Mouse (Mus musculus): ENCODE data around the gene Smarcd3. TPM values are rescaled to one million over a fixed set of nuclear protein-coding genes. Genes with fewer than 3 reads are reported as not detected.

Smarcd3 gene
- polyA plus RNA-seq, 1 experiment from 2014 or later, result 45.9 TPM

DNA sequence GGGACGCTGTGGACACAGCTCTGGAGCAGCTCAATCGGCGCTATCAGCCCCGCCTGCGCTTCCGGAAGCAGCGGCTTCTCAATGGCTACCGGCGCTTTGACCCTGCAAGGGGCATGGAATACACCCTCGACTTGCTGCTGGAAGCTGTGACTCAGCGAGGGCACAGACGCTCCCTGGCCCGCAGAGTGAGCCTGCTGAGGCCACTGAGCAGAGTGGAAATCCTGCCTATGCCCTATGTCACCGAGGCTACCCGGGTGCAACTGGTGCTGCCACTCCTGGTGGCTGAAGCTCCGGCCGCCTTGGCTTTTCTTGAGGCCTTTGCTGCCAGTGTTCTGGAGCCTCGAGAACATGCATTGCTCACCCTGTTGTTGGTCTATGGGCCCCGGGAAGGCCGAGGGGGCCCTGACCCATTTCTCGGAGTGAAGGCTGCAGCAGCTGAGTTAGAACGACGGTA lies 32.9 kb downstream of the Smarcd3 start:
- Histone ChIP-seq H3K4me1 (replicated peaks; ENCODE audit: control insufficient read depth, insufficient read depth, low read length) (peaks cover 16% of the 10 kb centered on the region), H3K27ac (ENCODE audit: low read depth, low read length) (no peak overlapping the region), H3K36me3 (ENCODE audit: control insufficient read depth, insufficient read depth, low read length) (no peaks in the 10 kb centered on the region; the same call in 1 of the 2 replicates), H3K4me3 (ENCODE audit: low read depth, low read length) (no peak overlapping the region; the same call in 1 of the 2 replicates), H3K4me2 (replicated peaks; ENCODE audit: low read depth, low read length) (peak overlapping the region; percentile 15; the same call in 1 of the 2 replicates), H3K27me3 (ENCODE audit: control insufficient read depth, insufficient read depth, low read length) (peaks cover 6% of the 10 kb centered on the region; the same call in 1 of the 2 replicates), H3K9me3 (ENCODE audit: control insufficient read depth, low read length) (no peaks in the 10 kb centered on the region), H3K9ac (ENCODE audit: low read depth, low read length) (no peak overlapping the region)
- DNase-seq (ENCODE audit: low spot score) (no peak), ATAC-seq (ENCODE audit: low FRiP score) (no peak)
- 20% methylated on average over 23 of the region's 23 CpGs for WGBS

DNA sequence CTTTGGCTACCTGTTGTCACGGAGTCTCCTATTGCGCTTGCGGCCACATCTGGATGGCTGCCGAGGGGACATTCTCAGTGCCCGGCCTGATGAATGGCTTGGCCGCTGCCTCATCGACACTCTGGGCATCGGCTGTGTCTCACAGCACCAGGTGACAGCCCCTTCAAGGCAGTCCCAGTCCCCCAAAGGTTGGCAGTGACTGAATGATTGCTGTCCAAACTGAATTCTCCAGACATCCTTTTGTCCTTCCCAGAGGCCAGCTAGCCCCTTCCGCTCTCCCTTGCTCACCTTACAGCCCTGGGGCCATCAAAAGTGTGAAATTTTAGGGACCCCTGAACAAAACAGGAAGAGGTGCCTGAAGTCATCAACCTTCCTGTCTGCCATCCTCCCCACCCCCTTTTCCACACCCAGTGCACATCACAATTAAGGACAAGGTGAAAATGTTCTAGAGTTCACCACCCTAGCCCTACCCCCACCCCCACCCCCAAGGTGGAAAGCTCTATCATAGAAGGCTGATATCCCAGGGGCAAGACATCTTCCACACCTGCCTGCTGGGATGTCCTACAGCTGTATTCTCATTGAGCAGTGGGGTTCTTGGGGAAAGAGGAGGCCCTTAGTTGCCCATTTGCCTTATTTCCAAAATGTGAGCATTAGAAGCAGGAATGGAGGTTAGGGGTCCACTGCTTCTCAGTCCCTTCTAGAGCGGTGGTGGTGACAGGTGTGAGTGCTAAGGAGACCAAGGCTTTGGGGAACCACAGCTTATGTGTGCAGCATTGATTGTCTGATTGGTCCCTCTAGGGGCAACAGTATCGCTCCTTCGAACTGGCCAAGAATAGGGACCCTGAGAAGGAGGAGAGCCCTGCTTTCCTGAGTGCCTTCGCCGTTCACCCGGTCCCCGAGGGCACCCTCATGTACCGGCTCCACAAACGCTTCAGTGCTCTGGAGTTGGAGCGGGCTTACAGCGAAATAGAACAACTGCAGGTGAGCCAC lies 34.4 kb downstream of the Smarcd3 start:
- DNase-seq (ENCODE audit: low spot score) (no peak), ATAC-seq (ENCODE audit: low FRiP score) (no peak)
- Histone ChIP-seq H3K9me3 (ENCODE audit: control insufficient read depth, low read length) (no peaks in the 10 kb centered on the region), H3K4me1 (replicated peaks; ENCODE audit: control insufficient read depth, insufficient read depth, low read length) (peaks cover 8% of the 10 kb centered on the region), H3K4me2 (replicated peaks; ENCODE audit: low read depth, low read length) (no peak overlapping the region), H3K4me3 (ENCODE audit: low read depth, low read length) (no peak overlapping the region), H3K27ac (ENCODE audit: low read depth, low read length) (no peak overlapping the region), H3K36me3 (ENCODE audit: control insufficient read depth, insufficient read depth, low read length) (no peaks in the 10 kb centered on the region; the same call in 1 of the 2 replicates), H3K27me3 (ENCODE audit: control insufficient read depth, insufficient read depth, low read length) (peaks cover 6% of the 10 kb centered on the region; the same call in 1 of the 2 replicates), H3K9ac (ENCODE audit: low read depth, low read length) (no peak overlapping the region)
- 90% methylated on average over 20 of the region's 20 CpGs for WGBS

DNA sequence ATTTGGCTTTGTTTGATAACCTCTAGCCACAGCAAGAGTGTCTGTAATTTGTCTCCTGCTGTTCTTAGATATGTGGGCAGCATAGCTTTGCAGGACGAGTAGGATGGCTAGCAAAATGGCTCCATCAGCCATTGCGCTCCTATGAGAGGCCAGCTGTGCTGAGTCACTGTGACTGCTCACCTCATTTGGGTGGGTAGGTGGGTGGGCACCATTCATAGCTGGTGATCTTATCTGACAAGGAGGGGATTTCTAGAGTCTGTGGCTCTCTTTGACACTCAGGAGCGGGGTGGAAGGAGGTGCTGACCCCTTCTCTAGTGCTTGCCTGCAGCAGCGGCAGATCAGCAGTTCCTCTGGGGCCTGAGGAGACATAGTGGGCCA lies 37.0 kb downstream of the Smarcd3 start:
- WGBS, result 20% methylated on average over 4 of the region's 4 CpGs
- Histone ChIP-seq H3K27ac (ENCODE audit: low read depth, low read length) (no peak overlapping the region), H3K9me3 (ENCODE audit: control insufficient read depth, low read length) (no peaks in the 10 kb centered on the region), H3K9ac (ENCODE audit: low read depth, low read length) (peak overlapping the region; percentile 72), H3K4me3 (ENCODE audit: low read depth, low read length) (peak overlapping the region; percentile 65), H3K4me2 (replicated peaks; ENCODE audit: low read depth, low read length) (peak overlapping the region; percentile 68), H3K27me3 (ENCODE audit: control insufficient read depth, insufficient read depth, low read length) (peaks cover 6% of the 10 kb centered on the region; the same call in 1 of the 2 replicates), H3K4me1 (replicated peaks; ENCODE audit: control insufficient read depth, insufficient read depth, low read length) (peaks cover 8% of the 10 kb centered on the region), H3K36me3 (ENCODE audit: control insufficient read depth, insufficient read depth, low read length) (no peaks in the 10 kb centered on the region)
- peak; percentile 11 for ATAC-seq (ENCODE audit: low FRiP score)
- no peak for DNase-seq (ENCODE audit: low spot score)

DNA sequence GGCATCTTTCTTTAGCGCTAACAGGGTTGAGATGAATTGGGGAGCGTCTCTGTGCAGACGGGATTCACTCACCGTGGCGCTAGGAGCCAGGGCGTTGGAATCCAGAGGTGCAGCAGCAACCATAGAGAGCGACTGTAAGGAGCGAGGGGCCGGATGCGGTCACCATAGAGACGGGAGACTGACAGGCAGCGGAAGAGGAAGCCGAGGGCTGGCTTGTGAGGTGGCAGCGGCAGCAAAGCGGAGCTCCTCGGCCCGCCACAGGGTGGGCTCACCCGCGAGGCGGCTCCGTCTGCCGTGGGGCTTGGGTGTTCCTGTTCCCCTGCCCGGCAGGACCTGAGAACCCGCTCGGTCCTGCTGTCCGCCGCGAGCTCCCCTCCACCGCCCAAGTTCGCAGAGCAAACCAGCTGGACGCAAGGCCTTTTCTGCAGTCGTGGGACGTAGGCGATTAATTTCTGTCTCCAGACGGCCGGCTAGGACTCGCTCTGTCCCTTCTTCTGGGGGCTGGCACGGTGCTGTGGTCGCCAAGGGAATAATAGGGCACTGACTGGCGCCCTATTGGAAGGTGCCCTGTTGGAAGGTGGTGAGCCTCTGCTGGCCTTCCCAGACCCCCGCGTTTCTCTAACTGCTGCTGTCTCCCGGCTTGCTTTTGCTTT lies 37.5 kb downstream of the Smarcd3 start, which contains the start of gene Chpf2:
Gene Chpf2, plus strand, starts transcription at position 195 of the 653 bp plus-strand sequence.
- Histone ChIP-seq H3K4me1 (replicated peaks; ENCODE audit: control insufficient read depth, insufficient read depth, low read length) (peaks cover 8% of the 10 kb centered on the region), H3K9ac (ENCODE audit: low read depth, low read length) (peak within 1 kb of the TSS; percentile 72), H3K27me3 (ENCODE audit: control insufficient read depth, insufficient read depth, low read length) (peaks cover under 1% of the 10 kb centered on the region; the same call in 1 of the 2 replicates), H3K36me3 (ENCODE audit: control insufficient read depth, insufficient read depth, low read length) (no peaks in the 10 kb centered on the region), H3K27ac (ENCODE audit: low read depth, low read length) (no peak within 1 kb of the TSS), H3K9me3 (ENCODE audit: control insufficient read depth, low read length) (no peaks in the 10 kb centered on the region), H3K4me3 (ENCODE audit: low read depth, low read length) (peak within 1 kb of the TSS; percentile 65), H3K4me2 (replicated peaks; ENCODE audit: low read depth, low read length) (peak within 1 kb of the TSS; percentile 68)
- peak; percentile 87 for ATAC-seq (ENCODE audit: low FRiP score)
- peak; percentile 86 for DNase-seq (ENCODE audit: low spot score)
- 1% methylated on average over 43 of the region's 43 CpGs for WGBS

DNA sequence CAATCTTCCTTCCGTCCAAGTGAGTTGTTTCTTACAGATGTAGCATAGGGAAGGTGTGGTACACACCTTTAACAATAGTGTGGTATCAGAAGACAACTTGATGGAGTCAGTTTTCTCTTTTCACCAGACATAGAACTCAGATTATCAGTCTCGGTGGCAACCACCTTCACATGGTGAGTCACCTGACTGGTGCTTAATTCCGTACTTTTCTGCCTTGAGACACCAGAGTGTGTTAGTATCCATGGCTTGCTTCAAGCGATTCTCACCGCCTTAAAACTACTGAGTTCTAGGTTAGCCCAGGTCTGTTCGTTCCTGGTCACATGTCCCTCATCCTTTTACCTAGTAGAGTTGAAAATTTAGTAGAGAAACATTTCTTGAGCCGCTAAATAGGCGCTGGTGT lies 38.1 kb downstream of the Smarcd3 start:
- Histone ChIP-seq H3K36me3 (ENCODE audit: control insufficient read depth, insufficient read depth, low read length) (no peaks in the 10 kb centered on the region), H3K4me1 (replicated peaks; ENCODE audit: control insufficient read depth, insufficient read depth, low read length) (peaks cover 8% of the 10 kb centered on the region)
- ATAC-seq (ENCODE audit: low FRiP score), result peak; percentile 52

DNA sequence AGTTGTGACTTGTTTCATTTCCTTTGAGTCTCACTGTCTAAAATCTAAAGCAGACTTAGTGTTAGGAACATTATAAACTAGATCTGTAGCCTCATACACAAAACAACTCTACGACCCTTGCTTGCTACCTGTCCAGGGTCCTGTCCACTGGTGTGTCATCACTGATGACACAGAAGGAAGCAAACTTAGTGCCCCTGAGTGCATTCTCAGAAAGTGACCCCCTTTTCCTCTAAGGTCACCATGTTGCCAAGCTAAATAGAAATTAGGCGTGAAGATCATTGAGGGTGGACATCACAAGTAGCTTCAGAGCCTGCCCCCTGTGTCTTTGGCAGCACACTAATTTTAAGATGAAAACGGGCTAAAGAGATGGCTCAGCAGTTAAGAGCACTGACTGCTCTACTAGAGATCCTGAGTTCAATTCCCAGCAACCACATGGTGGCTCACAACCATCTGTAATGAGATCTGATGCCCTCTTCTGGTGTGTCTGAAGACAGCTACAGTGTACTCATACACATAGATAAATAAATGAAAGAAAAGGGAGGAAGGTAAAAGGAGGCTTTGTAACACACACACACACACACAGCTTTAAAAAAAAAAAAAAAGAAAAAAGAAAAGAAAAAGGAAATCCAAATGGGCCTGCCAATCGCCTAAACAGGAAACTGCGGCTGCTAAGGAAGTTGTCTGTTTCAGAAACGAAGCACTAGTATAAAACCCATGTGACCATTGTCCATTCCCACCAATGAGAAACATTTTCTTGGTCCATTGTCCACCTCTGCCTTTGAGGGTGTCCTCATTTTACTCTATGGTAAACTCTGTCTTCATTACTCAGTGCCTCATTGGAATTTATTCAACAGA lies 45.9 kb downstream of the Smarcd3 start:
- Histone ChIP-seq H3K27me3 (ENCODE audit: control insufficient read depth, insufficient read depth, low read length) (no peaks in the 10 kb centered on the region), H3K9me3 (ENCODE audit: control insufficient read depth, low read length) (no peaks in the 10 kb centered on the region), H3K9ac (ENCODE audit: low read depth, low read length) (peak overlapping the region; percentile 69), H3K36me3 (ENCODE audit: control insufficient read depth, insufficient read depth, low read length) (peaks cover 1% of the 10 kb centered on the region), H3K4me2 (replicated peaks; ENCODE audit: low read depth, low read length) (peak overlapping the region; percentile 60), H3K27ac (ENCODE audit: low read depth, low read length) (no peak overlapping the region), H3K4me3 (ENCODE audit: low read depth, low read length) (peak overlapping the region; percentile 79), H3K4me1 (replicated peaks; ENCODE audit: control insufficient read depth, insufficient read depth, low read length) (peaks cover 2% of the 10 kb centered on the region; the same call in 1 of the 2 replicates)
- DNase-seq (ENCODE audit: low spot score) (peak; percentile 21), ATAC-seq (ENCODE audit: low FRiP score) (no peak)
- 73% methylated on average over 6 of the region's 6 CpGs for WGBS

More for the DNA sequence above, 38.1 kb downstream of the Smarcd3 start:
- Histone ChIP-seq H3K9ac (ENCODE audit: low read depth, low read length) (peak overlapping the region; percentile 72), H3K27ac (ENCODE audit: low read depth, low read length) (no peak overlapping the region), H3K4me2 (replicated peaks; ENCODE audit: low read depth, low read length) (peak overlapping the region; percentile 68), H3K4me3 (ENCODE audit: low read depth, low read length) (peak overlapping the region; percentile 65), H3K27me3 (ENCODE audit: control insufficient read depth, insufficient read depth, low read length) (no peaks in the 10 kb centered on the region), H3K9me3 (ENCODE audit: control insufficient read depth, low read length) (no peaks in the 10 kb centered on the region)
- 15% methylated on average over 8 of the region's 8 CpGs for WGBS
- no peak for DNase-seq (ENCODE audit: low spot score)

DNA sequence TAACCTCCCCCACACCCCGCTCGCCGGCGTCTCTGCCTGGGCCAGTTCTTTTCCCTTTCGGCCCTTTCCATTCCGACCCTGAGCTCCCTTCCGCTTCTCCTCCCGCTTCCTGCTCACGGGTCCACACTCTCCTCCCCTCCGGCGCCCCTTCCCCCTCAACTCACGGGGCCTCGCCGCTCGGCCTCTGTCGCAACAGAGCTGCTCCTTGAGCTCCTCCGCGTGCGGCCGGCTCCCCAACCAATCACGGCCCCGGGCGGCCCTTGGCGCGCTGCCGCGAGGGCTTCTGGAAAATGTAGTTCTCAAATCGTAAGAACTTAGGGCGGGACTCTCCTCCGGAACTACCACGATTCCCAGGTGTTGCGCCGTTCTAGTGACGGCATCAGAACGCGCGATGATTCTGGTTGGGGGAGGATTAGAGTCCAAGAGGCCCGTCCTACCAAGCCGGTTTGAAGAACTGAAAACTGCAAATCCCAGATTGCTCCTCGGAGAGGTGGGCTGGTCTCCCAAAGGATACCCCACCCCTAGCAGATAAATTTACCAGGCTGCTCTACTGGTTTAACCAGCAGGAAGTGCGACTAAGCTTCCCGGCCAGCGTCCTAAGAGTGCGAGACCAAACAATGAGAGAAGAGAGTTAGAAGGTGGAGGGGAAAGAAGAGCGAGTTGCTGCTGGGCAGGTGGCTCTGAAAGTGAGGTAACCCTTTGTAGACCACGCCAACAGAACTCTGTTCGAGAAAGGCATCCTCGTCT lies 46.9 kb downstream of the Smarcd3 start, which contains the start of gene Abcf2:
Gene Abcf2, minus strand, starts transcription at position 285 of the 747 bp plus-strand sequence.
- peaks cover 2% of the 10 kb centered on the region; the same call in 1 of the 2 replicates for H3K4me1 ChIP-seq (replicated peaks; ENCODE audit: control insufficient read depth, insufficient read depth, low read length)
- peak within 1 kb of the TSS; percentile 74 for H3K9ac ChIP-seq (ENCODE audit: low read depth, low read length)
- peaks cover 7% of the 10 kb centered on the region for H3K36me3 ChIP-seq (ENCODE audit: control insufficient read depth, insufficient read depth, low read length)
- no peaks in the 10 kb centered on the region for H3K9me3 ChIP-seq (ENCODE audit: control insufficient read depth, low read length)
- peak within 1 kb of the TSS; percentile 67 for H3K27ac ChIP-seq (ENCODE audit: low read depth, low read length)
- ATAC-seq (ENCODE audit: low FRiP score) (peak; percentile 97), DNase-seq (ENCODE audit: low spot score) (peak; percentile 100)
- no peaks in the 10 kb centered on the region for H3K27me3 ChIP-seq (ENCODE audit: control insufficient read depth, insufficient read depth, low read length)
- under 1% methylated on average over 47 of the region's 48 CpGs for WGBS
- peak within 1 kb of the TSS; percentile 79 for H3K4me3 ChIP-seq (ENCODE audit: low read depth, low read length)
- peak within 1 kb of the TSS; percentile 76 for H3K4me2 ChIP-seq (replicated peaks; ENCODE audit: low read depth, low read length)
